Mouse (Mus musculus): ENCODE measurements around the gene Slc11a1.
"Not testable (repeated sequence)": the region's sequence is repeated elsewhere in the genome, so short reads cannot be mapped to it uniquely, and the experiment has no call there.

The Slc11a1 gene

GRCm38 (mm10) chr1:74387386-74387988 is 12.5 kb downstream of the Slc11a1 start:
- DNase-seq (ENCODE audit: low read depth, low spot score), result no peak

DNA sequence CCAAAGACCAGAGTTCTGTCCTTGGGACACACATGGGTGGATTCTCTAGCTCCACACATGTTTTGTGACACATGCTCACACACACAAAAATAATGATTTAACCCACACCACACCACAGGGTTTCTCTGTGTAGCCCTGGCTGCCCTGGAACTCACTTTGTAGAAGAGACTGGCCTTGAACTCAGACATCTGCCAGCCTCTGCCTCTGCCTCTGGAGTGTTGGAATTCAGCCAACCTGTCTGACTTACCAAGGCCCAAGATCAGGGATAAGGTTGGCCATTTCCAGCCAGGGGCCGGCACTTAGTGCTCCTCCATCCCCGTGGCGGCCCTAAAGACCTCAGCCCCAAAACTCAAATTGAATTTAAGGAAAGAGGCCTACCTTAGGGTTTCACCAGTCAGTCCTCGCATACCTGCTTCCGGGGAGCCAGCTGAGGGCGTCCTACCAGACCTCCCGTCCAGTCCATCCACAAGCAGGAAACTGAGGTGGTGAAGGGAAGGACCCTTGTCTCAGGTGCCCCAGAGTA is 13.5 kb downstream of the Slc11a1 start:
- DNase-seq (ENCODE audit: low read depth, low spot score), result no peak

- no peak for DNase-seq (ENCODE audit: low read depth, low spot score)
Observed at GRCm38 (mm10) chr1:74389831-74390286, 14.9 kb downstream of the Slc11a1 start.

DNA sequence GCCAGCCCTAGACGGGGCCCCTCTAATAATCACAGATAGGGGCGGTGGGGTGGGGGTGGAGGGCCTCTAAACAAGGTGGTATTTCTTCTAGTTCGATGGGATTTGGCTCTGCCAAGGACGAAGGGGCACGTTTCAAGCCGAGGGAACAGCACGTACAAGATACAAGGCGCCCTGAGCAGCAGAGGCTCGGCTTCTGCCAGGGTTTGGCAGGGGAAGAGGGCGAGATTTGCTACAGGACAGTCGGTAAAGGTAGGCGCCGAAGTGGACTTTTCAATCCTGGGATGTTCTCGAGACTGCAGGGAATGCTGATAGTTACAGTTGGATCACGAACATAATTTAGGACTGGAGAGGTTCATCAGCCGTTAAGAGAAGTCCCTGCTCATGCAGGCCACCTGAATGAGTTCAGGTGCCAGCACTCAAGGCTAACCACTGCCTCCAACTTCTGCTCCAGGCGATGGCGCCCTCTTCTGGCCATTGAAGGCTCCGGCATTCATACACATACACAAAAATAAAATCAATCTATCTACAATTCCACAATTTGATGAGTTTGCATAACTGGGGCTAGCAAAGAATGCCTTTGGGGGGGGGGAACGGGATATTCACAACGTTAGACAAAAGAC is 15.4 kb downstream of the Slc11a1 start:
- DNase-seq (ENCODE audit: low read depth, low spot score), result peak; percentile 69

GRCm38 (mm10) chr1:74390924-74391748 is 16.1 kb downstream of the Slc11a1 start, which contains the start of gene Ctdsp1:
Gene Ctdsp1, plus strand, starts transcription at chr1:74391509.
- peak; percentile 94 for DNase-seq (ENCODE audit: low read depth, low spot score)

GRCm38 (mm10) chr1:74391844-74392441 is 16.9 kb downstream of the Slc11a1 start:
- peak; percentile 38 for DNase-seq (ENCODE audit: low read depth, low spot score)

DNA sequence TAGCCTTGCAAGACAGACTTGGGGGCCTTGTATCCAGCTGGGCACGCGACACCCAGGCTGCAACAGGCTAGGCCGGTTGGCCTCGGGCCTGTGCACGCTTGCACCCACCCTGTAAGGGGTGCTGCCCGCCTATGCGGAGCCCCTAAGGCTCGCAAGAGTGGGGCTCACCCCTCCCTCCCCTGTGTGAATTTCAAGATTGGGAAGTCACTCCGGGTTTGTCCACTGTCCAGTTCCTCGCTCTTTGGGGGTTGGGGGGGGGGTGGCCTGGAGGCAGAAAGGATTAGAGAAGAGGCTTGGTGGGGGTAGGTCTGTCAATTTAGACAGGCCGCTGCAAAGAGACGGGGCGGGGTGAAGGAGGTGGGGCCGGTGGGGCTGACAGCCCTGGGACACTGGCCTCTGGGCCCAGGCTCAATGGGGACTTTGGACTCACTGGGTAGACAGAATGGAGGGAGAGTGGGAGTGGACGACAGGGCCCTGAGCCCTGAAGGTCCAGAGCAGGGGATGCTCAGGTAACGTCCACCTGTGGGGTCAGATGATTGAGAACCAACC is 17.5 kb downstream of the Slc11a1 start:
- DNase-seq (ENCODE audit: low read depth, low spot score), result no peak

GRCm38 (mm10) chr1:74393010-74393409 is 18.0 kb downstream of the Slc11a1 start:
- DNase-seq (ENCODE audit: low read depth, low spot score), result no peak

DNA sequence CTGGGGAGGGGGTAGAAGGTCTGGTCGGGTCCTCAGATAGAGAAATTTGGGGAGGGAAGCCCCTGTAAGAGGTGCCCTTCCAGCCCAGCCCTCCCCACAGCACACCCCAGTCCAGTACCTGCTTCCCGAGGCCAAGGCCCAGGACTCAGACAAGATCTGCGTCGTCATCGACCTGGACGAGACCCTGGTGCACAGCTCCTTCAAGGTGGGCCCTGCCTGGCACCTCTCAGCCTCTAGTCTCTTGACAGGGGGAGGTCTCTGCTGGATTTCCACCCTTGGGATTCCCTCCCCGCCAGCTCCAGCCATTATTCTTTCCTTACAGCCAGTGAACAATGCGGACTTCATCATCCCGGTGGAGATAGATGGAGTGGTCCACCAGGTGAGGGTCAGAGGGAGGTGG is 18.7 kb downstream of the Slc11a1 start:
- no peak for DNase-seq (ENCODE audit: low read depth, low spot score)

DNA sequence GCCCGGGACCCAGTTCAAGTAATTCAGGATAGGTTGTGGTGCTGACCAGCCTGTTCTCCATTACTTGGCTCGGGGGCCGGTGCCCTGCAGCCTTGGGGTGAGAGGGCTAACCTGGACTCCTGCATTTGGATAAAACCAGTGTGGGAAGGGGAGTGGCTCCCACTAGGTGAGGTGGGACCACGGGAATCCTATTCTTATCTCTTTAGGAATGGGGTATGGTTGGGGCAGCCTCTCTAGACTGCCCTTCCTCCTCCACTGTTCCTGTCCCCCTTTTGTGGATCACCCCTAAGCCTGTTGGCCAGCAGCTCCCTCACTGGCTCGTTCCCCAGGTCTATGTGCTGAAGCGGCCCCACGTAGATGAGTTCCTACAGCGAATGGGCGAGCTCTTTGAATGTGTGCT is 19.3 kb downstream of the Slc11a1 start:
- no peak for DNase-seq (ENCODE audit: low read depth, low spot score)

- DNase-seq (ENCODE audit: low read depth, low spot score), result no peak
Observed at GRCm38 (mm10) chr1:74394858-74395257, 19.9 kb downstream of the Slc11a1 start.

DNA sequence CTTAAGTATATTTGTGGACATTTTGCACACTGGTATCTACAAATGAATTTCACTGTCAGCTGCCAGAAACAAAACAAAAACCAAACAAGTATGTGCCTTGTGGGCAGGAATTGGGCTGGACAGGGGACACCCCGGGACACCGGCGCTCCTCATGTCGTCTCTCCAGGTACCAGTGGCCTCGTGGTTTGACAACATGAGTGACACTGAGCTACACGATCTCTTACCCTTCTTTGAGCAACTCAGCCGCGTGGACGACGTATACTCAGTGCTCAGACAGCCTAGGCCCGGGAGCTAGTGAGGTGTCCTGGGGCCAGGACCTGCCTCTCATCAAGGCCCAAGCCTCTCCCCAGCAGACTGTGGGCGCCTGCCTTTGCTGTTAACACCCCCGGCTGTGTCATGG is 20.3 kb downstream of the Slc11a1 start:
- DNase-seq (ENCODE audit: low read depth, low spot score), result no peak

- DNase-seq (ENCODE audit: low read depth, low spot score), result not testable (repeated sequence)
Observed at GRCm38 (mm10) chr1:74396456-74397222, 21.6 kb downstream of the Slc11a1 start.

GRCm38 (mm10) chr1:74397268-74397918 is 22.4 kb downstream of the Slc11a1 start:
- peak; percentile 99 for DNase-seq (ENCODE audit: low read depth, low spot score)

- DNase-seq (ENCODE audit: low read depth, low spot score), result peak; percentile 65
Observed at GRCm38 (mm10) chr1:74397919-74398451, 23.0 kb downstream of the Slc11a1 start.

DNA sequence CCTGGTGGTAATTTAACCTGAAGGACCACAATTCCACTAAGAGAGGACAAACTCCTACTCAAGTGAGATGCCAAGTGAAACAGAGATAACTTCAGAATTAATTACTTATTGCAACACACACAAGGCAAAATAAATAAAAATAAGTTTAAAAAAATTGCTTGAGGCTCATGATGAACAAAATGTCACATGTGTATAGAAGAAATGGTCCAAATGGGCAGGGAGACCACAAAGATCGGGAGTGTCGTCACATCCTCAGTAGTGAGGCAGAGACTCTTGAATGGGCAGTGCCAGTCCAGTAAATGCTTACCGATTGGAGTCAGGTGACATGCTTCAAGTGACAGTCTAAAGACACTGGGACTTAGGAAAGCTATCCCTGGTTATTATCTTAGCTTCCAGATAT is 25.5 kb downstream of the Slc11a1 start:
- no peak for DNase-seq (ENCODE audit: low read depth, low spot score)

DNA sequence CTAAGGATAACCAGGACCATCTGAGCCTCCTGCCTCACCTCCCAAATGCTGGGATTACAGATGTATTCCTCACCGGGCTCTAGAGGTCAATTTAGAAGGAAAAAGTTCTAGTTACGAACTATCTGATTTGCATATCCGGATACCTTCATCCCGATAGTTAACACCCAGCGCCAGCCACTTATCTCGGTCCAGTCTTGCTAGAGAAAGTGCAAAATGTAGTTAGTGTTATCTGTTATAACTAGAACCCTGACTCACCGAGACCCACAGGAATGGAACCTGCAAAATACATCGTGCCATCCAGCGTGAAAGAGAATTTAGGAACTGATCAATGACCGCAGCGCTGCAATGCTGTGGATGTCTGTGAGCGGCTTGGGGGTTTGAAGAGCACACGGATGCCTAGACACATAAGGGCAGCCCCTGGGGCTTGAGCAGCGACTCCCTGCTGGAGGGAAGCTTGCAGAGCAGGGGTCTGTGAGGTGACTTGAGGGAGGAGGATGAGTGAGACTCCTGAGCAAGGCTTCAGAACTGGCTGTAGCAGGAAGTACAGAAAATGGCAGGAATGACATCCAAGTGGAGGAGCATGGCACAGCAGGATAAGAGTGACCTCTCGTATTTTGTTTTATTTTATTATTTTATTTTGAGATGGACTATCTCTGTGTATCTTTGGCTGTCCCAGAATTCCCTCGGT is 26.2 kb downstream of the Slc11a1 start:
- DNase-seq (ENCODE audit: low read depth, low spot score), result no peak

- DNase-seq (ENCODE audit: low read depth, low spot score), result no peak
Observed at GRCm38 (mm10) chr1:74404206-74404605, 29.2 kb downstream of the Slc11a1 start.
